Mouse (Mus musculus) liver, embryonic 14.5 days (tissue): Measurements from ENCODE around the gene Sgms1.

Experiments
- CTCF ChIP-seq: IDR thresholded peaks from 2 replicates; pipeline ENCODE4 v1.5.1; 2016; ENCODE audit warnings: antibody characterized with exemption, low read depth, control low read depth
- EP300 ChIP-seq: IDR thresholded peaks from 2 replicates; pipeline ENCODE4 v1.6.1; 2016; ENCODE audit warnings: antibody characterized with exemption, low read depth

- TF ChIP-seq CTCF, result no peak
- TF ChIP-seq EP300, result no peak
These were observed 9.0 kb upstream of the Sgms1 start for GRCm38 (mm10) chr19:32398491-32398890.
